In the genomic region with DNA sequence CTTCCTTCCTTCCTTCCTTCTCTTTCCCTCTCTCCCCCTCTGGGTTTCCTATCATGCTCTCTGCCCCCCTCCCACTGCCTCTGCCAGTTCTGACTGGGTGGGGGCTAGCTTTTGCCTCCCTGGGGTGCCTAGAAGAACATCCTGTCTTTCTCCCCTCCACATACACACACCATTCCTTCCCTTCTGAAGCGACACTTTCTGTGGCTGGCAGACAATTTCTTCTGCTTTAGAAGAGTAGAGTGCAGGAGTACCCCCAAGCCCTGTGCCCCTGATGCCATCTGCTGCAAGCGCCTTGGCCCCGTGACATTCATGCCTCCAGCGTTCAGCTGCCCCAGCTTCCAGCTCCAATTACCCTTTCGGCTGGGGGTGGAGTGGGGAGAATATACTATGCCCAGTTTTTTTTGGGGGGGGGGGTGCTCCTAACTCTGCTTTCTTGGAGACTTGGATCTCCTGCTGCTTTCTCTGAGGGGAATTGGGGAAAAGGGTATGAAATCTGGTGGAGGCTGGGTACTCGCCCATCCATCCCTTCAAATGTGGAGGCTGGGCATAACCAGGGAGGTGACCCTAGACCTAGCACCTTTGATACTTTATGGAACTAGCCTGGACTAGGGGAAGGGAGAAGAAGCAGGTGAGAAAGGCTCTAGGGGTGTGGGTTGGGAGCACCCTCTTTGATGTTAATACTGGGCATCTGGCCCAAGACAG, we compare ENCODE assay signal across 9 mouse cellular contexts. TPM values are rescaled to one million over a fixed set of nuclear protein-coding genes. Genes with fewer than 3 reads are reported as not detected.
DNase-seq lines count a peak whose midpoint lies in the region; ATAC-seq and TF ChIP-seq lines count a peak whose summit lies in the region.
"Had no signal": no experiment of that assay in that cellular context is flagged by ENCODE, and none has a peak within 500 bp of the region (broad histone marks: within the 10 kb centered on the region; RNA-seq: fewer than 3 reads in every experiment).

No protein-coding gene starts in this region.

- peaks cover 24% of the 10 kb centered on the region for H3K4me1 ChIP-seq in liver, adult 2 months (ENCODE audit: control insufficient read depth, insufficient read depth, low read length)
- peaks cover 96% of the 10 kb centered on the region for H3K4me1 ChIP-seq in forebrain, embryonic 10.5 days

- no peaks in the 10 kb centered on the region for H3K27me3 ChIP-seq in liver, adult 2 months (ENCODE audit: control insufficient read depth, insufficient read depth, low read length)
- peaks cover 7% of the 10 kb centered on the region; the same call in 1 of the 2 replicates for H3K27me3 ChIP-seq in forebrain, embryonic 10.5 days (ENCODE audit: poor library complexity, severe bottlenecking)

- WGBS in liver, adult 2 months, result 74% methylated on average over 6 of the region's 6 CpGs
- 34% methylated on average over 6 of the region's 6 CpGs for WGBS in forebrain, embryonic 10.5 days

- peak overlapping the region; percentile 18; the same call in 1 of the 2 replicates for H3K27ac ChIP-seq in liver, adult 2 months (replicated peaks; ENCODE audit: insufficient read depth, low read depth, low read length)
- peak overlapping the region; percentile 85 for H3K27ac ChIP-seq in forebrain, embryonic 10.5 days

- ATAC-seq in inflammation-experienced regulatory T-cells, adult 6 months, result peak; percentile 54

- no peak overlapping the region for H3K4me3 ChIP-seq in liver, adult 2 months (ENCODE audit: insufficient read depth, low read depth, low read length)
- H3K4me3 ChIP-seq in forebrain, embryonic 10.5 days, result peak overlapping the region; percentile 36

- no peak for DNase-seq in liver, adult 2 months (ENCODE audit: extremely low read depth, low read depth, low spot score)
- DNase-seq in liver, result no peak
- peak; percentile 59 for DNase-seq in cerebellum, adult 11 months
- DNase-seq in forebrain, embryonic 10.5 days (ENCODE audit: extremely low spot score, low spot score), result no peak
- peak; percentile 59 for DNase-seq in naive thymus-derived CD4-positive, alpha-beta T cell, adult 2 months (ENCODE audit: low read depth)
- DNase-seq in urinary bladder, adult 18-20 months (ENCODE audit: low spot score in 2 of 2), result no peak
- no peak for DNase-seq in frontal cortex, postnatal 10 days (ENCODE audit: low spot score in 2 of 2)

- no peaks in the 10 kb centered on the region for H3K9me3 ChIP-seq in forebrain, embryonic 10.5 days

- TF ChIP-seq CTCF in liver, adult 2 months (IDR thresholded peaks at IDR 0.05; ENCODE audit: low read depth, low read length), result no peak

- no peak overlapping the region for H3K9ac ChIP-seq in liver, adult 2 months (ENCODE audit: low read depth, low read length)

- TF ChIP-seq POLR2A in liver, adult 2 months (IDR thresholded peaks at IDR 0.05; ENCODE audit: extremely low read depth, insufficient read depth, low read length), result no peak

- H3K36me3 ChIP-seq in liver, adult 2 months (ENCODE audit: control insufficient read depth, insufficient read depth, low read length), result no peaks in the 10 kb centered on the region
- H3K36me3 ChIP-seq in forebrain, embryonic 10.5 days (replicated peaks), result no peaks in the 10 kb centered on the region

- H3K79me2 ChIP-seq in liver, adult 2 months (ENCODE audit: control insufficient read depth, insufficient read depth, low read length), result peaks cover 32% of the 10 kb centered on the region; the same call in 1 of the 2 replicates

RNA-seq across cellular contexts. Expression of a gene that starts 7.5 kb away (rescaled TPM):
- total RNA-seq in liver, adult 2 months (2014; rRNA removed), result 5.5 and 8.9 TPM in 2 replicates
- polyA plus RNA-seq in liver, adult 2 months (2012; rRNA removed), result 13.6 and 14.9 TPM in 2 replicates
- 9.5 and 10.9 TPM in 2 replicates for polyA plus RNA-seq in forebrain, embryonic 10.5 days (2016; fragmentation: Nextera tagmentation; extraction: Ambion mirVana)
- 1 to 10 TPM; 1.3 to 6.3 (median 5.2) TPM for polyA plus RNA-seq in inflammation-experienced regulatory T-cells, adult 6 months (2017; shearing (Covaris generic))

RNA-seq across cellular contexts. Expression of a gene that starts 18.7 kb away (rescaled TPM):
- total RNA-seq in liver, adult 2 months (2014; rRNA removed), result 3.9 and 6.2 TPM in 2 replicates
- 16.2 and 23.2 TPM in 2 replicates for polyA plus RNA-seq in liver, adult 2 months (2012; rRNA removed)
- 69.7 and 77.3 TPM in 2 replicates for polyA plus RNA-seq in forebrain, embryonic 10.5 days (2016; fragmentation: Nextera tagmentation; extraction: Ambion mirVana)
- 10 to 100 TPM; 23.8 to 32.5 (median 28.3) TPM for polyA plus RNA-seq in inflammation-experienced regulatory T-cells, adult 6 months (2017; shearing (Covaris generic))

RNA-seq across cellular contexts. Expression of a gene that starts 27.2 kb away (rescaled TPM):
- total RNA-seq in liver, adult 2 months (2014; rRNA removed), result 19.0 and 45.4 TPM in 2 replicates
- polyA plus RNA-seq in liver, adult 2 months (2012; rRNA removed), result 75.4 and 106 TPM in 2 replicates
- polyA plus RNA-seq in forebrain, embryonic 10.5 days (2016; fragmentation: Nextera tagmentation; extraction: Ambion mirVana), result 1.5 TPM in 2 replicates
- polyA plus RNA-seq in inflammation-experienced regulatory T-cells, adult 6 months (2017; shearing (Covaris generic)), result 1 to 10 TPM; 6.5 to 8.4 (median 7.3) TPM

RNA-seq across cellular contexts. Expression of a gene that starts 46.9 kb away (rescaled TPM):
- total RNA-seq in liver, adult 2 months (2014; rRNA removed), result not detected in 2 replicates
- polyA plus RNA-seq in liver, adult 2 months (2012; rRNA removed), result 0.07 TPM in 1 of 2 replicates, not detected in the other
- not detected in 2 replicates for polyA plus RNA-seq in forebrain, embryonic 10.5 days (2016; fragmentation: Nextera tagmentation; extraction: Ambion mirVana)
- not detected for polyA plus RNA-seq in inflammation-experienced regulatory T-cells, adult 6 months (2017; shearing (Covaris generic))
- total RNA-seq: common myeloid progenitor, adult 5-6 weeks had no signal

RNA-seq across cellular contexts. Expression of a gene that starts 47.4 kb away (rescaled TPM):
- total RNA-seq in liver, adult 2 months (2014; rRNA removed), result 15.5 and 17.7 TPM in 2 replicates
- 17.0 and 17.2 TPM in 2 replicates for polyA plus RNA-seq in liver, adult 2 months (2012; rRNA removed)
- polyA plus RNA-seq in forebrain, embryonic 10.5 days (2016; fragmentation: Nextera tagmentation; extraction: Ambion mirVana), result 22.9 and 24.1 TPM in 2 replicates
- polyA plus RNA-seq in inflammation-experienced regulatory T-cells, adult 6 months (2017; shearing (Covaris generic)), result 10 to 100 TPM; 16.7 to 26.3 (median 20.4) TPM

Comparison
In these comparisons a context has a peak if more than half of its experiments do, and no peak if none do; other contexts are left out.
1. DNase-seq: peak in cerebellum, adult 11 months (single experiment) and naive thymus-derived CD4-positive, alpha-beta T cell, adult 2 months (single experiment); none in liver, adult 2 months (single experiment), liver (single experiment), forebrain, embryonic 10.5 days (single experiment), urinary bladder, adult 18-20 months (0 of 2) and frontal cortex, postnatal 10 days (0 of 2).